ENCODE assay signal across 8 mouse cellular contexts in genomic region chr6:115791842-115792686, GRCm38 (mm10). TPM values are rescaled to one million over a fixed set of nuclear protein-coding genes. Genes with fewer than 3 reads are reported as not detected.
A peak's percentile ranks its signal among the peaks of the same experiment; 100 is the strongest.
DNase-seq lines count a peak whose midpoint lies in the region; ATAC-seq lines count a peak whose summit lies in the region.

No protein-coding gene starts in this region.

- ATAC-seq in embryonic facial prominence, embryonic 14.5 days (ENCODE audit: low read depth) = no peak
- 0 out of 2 replicates have a peak, but pooled peaks have one; percentile 21 for ATAC-seq in neutrophil, adult 5-6 weeks (ENCODE audit: extremely low read depth, insufficient number of reproducible peaks, low FRiP score, poor library complexity, severe bottlenecking)

- H3K27ac ChIP-seq in embryonic facial prominence, embryonic 14.5 days (replicated peaks; ENCODE audit: low read depth, low read length) = no peak overlapping the region

- peaks cover 94% of the 10 kb centered on the region for H3K36me3 ChIP-seq in embryonic facial prominence, embryonic 14.5 days (ENCODE audit: control insufficient read depth, insufficient read depth, low read length)

- H3K4me3 ChIP-seq in embryonic facial prominence, embryonic 14.5 days (ENCODE audit: low read depth, low read length) = no peak overlapping the region

- no peaks in the 10 kb centered on the region for H3K27me3 ChIP-seq in embryonic facial prominence, embryonic 14.5 days (replicated peaks; ENCODE audit: control insufficient read depth, insufficient read depth, low read length)

- H3K9ac ChIP-seq in embryonic facial prominence, embryonic 14.5 days (ENCODE audit: low read depth, low read length) = no peak overlapping the region

- intact Hi-C loops in left cerebral cortex, postnatal 4 days (cut with DNase I) = loop anchor here (10.0 kb wide), 1 partner anchor 167 kb away; no protein-coding TSS in a partner anchor
- intact Hi-C loops in left cerebral cortex, postnatal 25 days (cut with DNase I) = no loop called here

- WGBS in embryonic facial prominence, embryonic 14.5 days = 84% methylated on average over 26 of the region's 34 CpGs

- peak; percentile 61 for DNase-seq in left cerebral cortex, postnatal 4 days
- DNase-seq in left cerebral cortex, postnatal 25 days (ENCODE audit: low spot score in 2 of 2) = no peak
- DNase-seq in Muller cell, postnatal 12 days (ENCODE audit: inconsistent ontology term) = peak; percentile 88
- peak; percentile 38 for DNase-seq in embryonic facial prominence, embryonic 14.5 days (ENCODE audit: low spot score)
- peak; percentile 63 to 70 for DNase-seq in kidney, adult 8-10 months
- no peak for DNase-seq in left cerebral cortex, adult 8-10 months (ENCODE audit: low spot score in 2 of 2)
- DNase-seq in urinary bladder, postnatal 10 days (ENCODE audit: low spot score) = no peak

- H3K4me2 ChIP-seq in embryonic facial prominence, embryonic 14.5 days (ENCODE audit: low read depth, low read length) = no peak overlapping the region

- no peaks in the 10 kb centered on the region for H3K9me3 ChIP-seq in embryonic facial prominence, embryonic 14.5 days (ENCODE audit: control insufficient read depth, low read length)

- no peaks in the 10 kb centered on the region for H3K4me1 ChIP-seq in embryonic facial prominence, embryonic 14.5 days (ENCODE audit: control insufficient read depth, insufficient read depth, low read length)

RNA-seq across cellular contexts. Expression of gene Rpl32, which starts 16.5 kb away (rescaled TPM):
- 100 to 1,000 TPM; 842 to 903 TPM for total RNA-seq in left cerebral cortex, postnatal 4 days (2021)
- 100 to 1,000 TPM; 443 to 458 TPM for total RNA-seq in left cerebral cortex, postnatal 25 days (2021)
- 2,245 and 2,432 TPM in 2 replicates for polyA plus RNA-seq in embryonic facial prominence, embryonic 14.5 days (2014; fragmentation: Nextera tagmentation; extraction: Ambion mirVana)
- total RNA-seq in neutrophil, adult 5-6 weeks (2017) = 1,487 and 1,493 TPM in 2 replicates
- 100 to 1,000 TPM; 503 to 593 (median 546) TPM for total RNA-seq in left cerebral cortex, adult 8-10 months (2022)

RNA-seq across cellular contexts. Expression of gene Cand2, which starts 17.7 kb away (rescaled TPM):
- total RNA-seq in left cerebral cortex, postnatal 4 days (2021) = 1 to 10 TPM; 8.3 to 8.5 TPM
- 1 to 10 TPM; 2.0 to 2.2 TPM for total RNA-seq in left cerebral cortex, postnatal 25 days (2021)
- polyA plus RNA-seq in embryonic facial prominence, embryonic 14.5 days (2014; fragmentation: Nextera tagmentation; extraction: Ambion mirVana) = 36.9 and 42.6 TPM in 2 replicates
- 0.86 and 1.0 TPM in 2 replicates for total RNA-seq in neutrophil, adult 5-6 weeks (2017)
- total RNA-seq in left cerebral cortex, adult 8-10 months (2022) = 1 to 10 TPM; 3.2 to 3.4 (median 3.2) TPM

RNA-seq across cellular contexts. Expression of gene Tmem40, which starts 29.9 kb away (rescaled TPM):
- total RNA-seq in left cerebral cortex, postnatal 4 days (2021) = 1 to 10 TPM in 1 of 2 experiments, under 1 TPM in 1; 0.60 to 1.2 TPM
- 1 to 10 TPM; 2.3 to 3.0 TPM for total RNA-seq in left cerebral cortex, postnatal 25 days (2021)
- polyA plus RNA-seq in embryonic facial prominence, embryonic 14.5 days (2014; fragmentation: Nextera tagmentation; extraction: Ambion mirVana) = 7.5 and 7.8 TPM in 2 replicates
- total RNA-seq in neutrophil, adult 5-6 weeks (2017) = 15.1 and 20.1 TPM in 2 replicates
- 1 to 10 TPM in 3 of 4 experiments, under 1 TPM in 1; 0.57 to 1.8 (median 1.6) TPM for total RNA-seq in left cerebral cortex, adult 8-10 months (2022)

RNA-seq across cellular contexts. Expression of gene Efcab12, which starts 46.1 kb away (rescaled TPM):
- total RNA-seq in left cerebral cortex, postnatal 4 days (2021) = 1 to 10 TPM; 3.0 to 3.6 TPM
- 1 to 10 TPM; 3.6 to 4.5 TPM for total RNA-seq in left cerebral cortex, postnatal 25 days (2021)
- 0.79 and 0.89 TPM in 2 replicates for polyA plus RNA-seq in embryonic facial prominence, embryonic 14.5 days (2014; fragmentation: Nextera tagmentation; extraction: Ambion mirVana)
- 0.12 and 0.81 TPM in 2 replicates for total RNA-seq in neutrophil, adult 5-6 weeks (2017)
- 1 to 10 TPM; 4.3 to 5.4 (median 4.7) TPM for total RNA-seq in left cerebral cortex, adult 8-10 months (2022)

Comparison
In these comparisons a context has a peak if more than half of its experiments do, and no peak if none do; other contexts are left out.
1. DNase-seq: peak in left cerebral cortex, postnatal 4 days (single experiment), Muller cell, postnatal 12 days (single experiment), embryonic facial prominence, embryonic 14.5 days (single experiment) and kidney, adult 8-10 months (2 of 2); none in left cerebral cortex, postnatal 25 days (0 of 2), left cerebral cortex, adult 8-10 months (0 of 2) and urinary bladder, postnatal 10 days (single experiment).